Mouse (Mus musculus): ENCODE measurements at regions not wholly inside any gene's neighbourhood (a gene's known extent, or its start where the extent isn't known, plus 50 kb on each side); places are given as distances from the start of the nearest gene placed in this dataset.
"Not testable (repeated sequence)": the region's sequence is repeated elsewhere in the genome, so short reads cannot be mapped to it uniquely, and the experiment has no call there.

DNA sequence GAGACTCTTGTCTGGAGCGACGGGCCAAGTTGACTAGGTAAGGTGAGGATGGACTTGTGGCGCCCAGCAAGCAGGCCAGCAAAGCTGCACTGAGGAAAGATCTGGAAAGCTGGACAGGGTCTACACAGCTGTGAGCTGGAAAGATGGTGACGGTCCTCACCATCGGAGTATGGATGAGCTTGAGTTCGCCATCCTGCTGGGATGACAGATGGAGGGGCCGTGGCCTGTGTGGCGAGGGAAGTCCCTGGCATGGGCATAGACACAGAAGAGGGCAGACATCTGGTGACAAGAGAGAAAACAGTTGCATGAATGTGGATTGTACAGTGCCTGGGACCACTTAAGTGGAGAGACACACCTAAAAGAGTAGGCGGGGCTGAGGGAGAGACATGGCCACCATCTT is 57.6 kb downstream of the Tmem270 start:
- no peak overlapping the region for H3K27ac ChIP-seq (ENCODE audit: low read depth)
- WGBS (ENCODE audit: insufficient replicate concordance), result 84% methylated on average over 9 of the region's 9 CpGs
- 0 out of 2 replicates have a peak, but pooled peaks cover 4% of the 10 kb centered on the region for H3K4me1 ChIP-seq (ENCODE audit: insufficient read depth)
- no peak for DNase-seq
- no peaks in the 10 kb centered on the region for H3K27me3 ChIP-seq (ENCODE audit: insufficient read depth, low read length)
- no peak overlapping the region for H3K4me2 ChIP-seq (ENCODE audit: low read depth, low read length)
- H3K9ac ChIP-seq (replicated peaks), result no peak overlapping the region
- H3K4me3 ChIP-seq (ENCODE audit: low read depth, low read length), result no peak overlapping the region
- no peaks in the 10 kb centered on the region for H3K36me3 ChIP-seq (replicated peaks; ENCODE audit: insufficient read depth, low read length)
- H3K9me3 ChIP-seq (ENCODE audit: low read length), result no peaks in the 10 kb centered on the region
- no peak for ATAC-seq
- TF ChIP-seq EP300 (IDR thresholded peaks at IDR 0.05; ENCODE audit: low read depth) (no peak), CTCF (IDR thresholded peaks at IDR 0.05; ENCODE audit: low read depth) (no peak)

DNA sequence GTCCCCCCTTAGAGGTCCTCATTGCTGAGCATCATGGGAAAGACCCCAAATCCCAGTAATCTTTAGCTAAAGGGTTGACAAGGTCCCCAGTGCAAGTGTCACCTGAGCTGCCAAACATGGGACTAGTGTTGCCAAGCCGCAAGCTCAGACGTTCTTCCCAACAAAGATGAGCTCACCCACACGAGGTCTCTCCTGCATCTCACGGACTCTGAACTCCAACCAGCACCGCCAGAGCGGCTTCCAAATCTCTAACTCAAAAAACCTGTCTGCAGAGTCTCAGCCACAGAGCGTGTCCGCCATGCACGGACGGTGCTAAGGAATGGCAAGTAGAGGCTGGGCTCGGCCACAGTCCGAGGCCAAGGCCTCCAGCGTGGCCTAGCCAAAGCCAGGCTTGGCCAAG is 58.0 kb downstream of the Tmem270 start:
- no peaks in the 10 kb centered on the region for H3K9me3 ChIP-seq (ENCODE audit: low read length)
- TF ChIP-seq EP300 (IDR thresholded peaks at IDR 0.05; ENCODE audit: low read depth), result no peak
- TF ChIP-seq CTCF (IDR thresholded peaks at IDR 0.05; ENCODE audit: low read depth), result no peak
- H3K27ac ChIP-seq (ENCODE audit: low read depth), result no peak overlapping the region
- no peak overlapping the region for H3K4me3 ChIP-seq (ENCODE audit: low read depth, low read length)
- 85% methylated on average over 13 of the region's 13 CpGs for WGBS (ENCODE audit: insufficient replicate concordance)
- DNase-seq (no peak), ATAC-seq (no peak)
- H3K9ac ChIP-seq (replicated peaks), result no peak overlapping the region
- no peaks in the 10 kb centered on the region for H3K27me3 ChIP-seq (ENCODE audit: insufficient read depth, low read length)
- no peak overlapping the region for H3K4me2 ChIP-seq (ENCODE audit: low read depth, low read length)
- H3K4me1 ChIP-seq (ENCODE audit: insufficient read depth), result 0 out of 2 replicates have a peak, but pooled peaks cover 4% of the 10 kb centered on the region
- no peaks in the 10 kb centered on the region for H3K36me3 ChIP-seq (replicated peaks; ENCODE audit: insufficient read depth, low read length)

DNA sequence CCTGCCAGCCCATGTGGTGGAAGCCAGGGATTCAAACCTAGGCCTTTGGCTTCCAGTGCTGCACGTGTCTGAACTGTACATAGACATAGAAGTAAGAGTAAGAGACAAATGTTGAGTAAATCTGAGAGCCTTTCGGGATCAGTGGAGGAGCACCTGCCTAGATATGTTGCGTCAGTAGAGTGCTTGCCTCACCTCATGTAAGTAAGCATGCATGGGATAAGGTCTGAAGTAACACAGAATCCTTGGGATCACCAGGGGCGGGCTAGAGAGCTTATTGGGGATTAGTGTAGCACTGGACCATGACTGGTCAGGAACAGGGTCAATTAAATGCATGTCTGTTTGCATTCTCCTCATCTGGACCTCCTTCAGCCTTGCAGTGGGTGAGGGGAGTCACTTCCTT is 61.1 kb downstream of the Tmem270 start:
- WGBS (ENCODE audit: insufficient replicate concordance), result 68% methylated on average over 4 of the region's 4 CpGs
- no peaks in the 10 kb centered on the region for H3K27me3 ChIP-seq (ENCODE audit: insufficient read depth, low read length)

DNA sequence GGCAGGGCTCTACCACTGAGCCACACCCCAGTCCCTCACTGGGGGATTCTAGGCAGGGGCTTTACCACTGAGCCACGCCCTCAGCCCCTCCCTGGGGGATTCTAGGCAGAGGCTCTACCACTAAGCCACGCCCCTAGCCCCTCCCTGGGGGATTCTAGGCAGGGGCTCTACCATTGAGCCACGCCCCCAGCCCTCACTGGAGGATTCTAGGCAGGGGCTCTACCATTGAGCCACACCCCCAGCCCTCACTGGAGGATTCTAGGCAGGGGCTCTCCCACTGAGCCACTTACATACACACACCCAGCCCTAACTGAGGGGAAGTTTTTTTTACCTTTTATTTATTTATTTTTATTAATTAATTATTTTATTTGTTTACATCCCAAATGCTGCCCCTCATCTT is 62.3 kb downstream of the Tmem270 start:
- not testable (repeated sequence) for H3K27ac ChIP-seq (ENCODE audit: low read depth); H3K4me1 ChIP-seq (ENCODE audit: insufficient read depth); H3K9ac ChIP-seq (replicated peaks); ATAC-seq; H3K27me3 ChIP-seq (ENCODE audit: insufficient read depth, low read length); DNase-seq; H3K9me3 ChIP-seq (ENCODE audit: low read length); H3K4me3 ChIP-seq (ENCODE audit: low read depth, low read length); H3K36me3 ChIP-seq (replicated peaks; ENCODE audit: insufficient read depth, low read length); H3K4me2 ChIP-seq (ENCODE audit: low read depth, low read length)
- WGBS (ENCODE audit: insufficient replicate concordance), result 58% methylated on average over 3 of the region's 3 CpGs

More for the DNA sequence above, 61.1 kb downstream of the Tmem270 start:
- ATAC-seq, result no peak
- H3K4me3 ChIP-seq (ENCODE audit: low read depth, low read length), result no peak overlapping the region
- no peak for DNase-seq
- H3K36me3 ChIP-seq (replicated peaks; ENCODE audit: insufficient read depth, low read length), result no peaks in the 10 kb centered on the region
- no peak overlapping the region for H3K27ac ChIP-seq (ENCODE audit: low read depth)
- no peak for TF ChIP-seq EP300 (IDR thresholded peaks at IDR 0.05; ENCODE audit: low read depth)
- TF ChIP-seq CTCF (IDR thresholded peaks at IDR 0.05; ENCODE audit: low read depth), result no peak
- H3K9ac ChIP-seq (replicated peaks), result no peak overlapping the region
- no peaks in the 10 kb centered on the region for H3K9me3 ChIP-seq (ENCODE audit: low read length)
- H3K4me2 ChIP-seq (ENCODE audit: low read depth, low read length), result no peak overlapping the region
- no peaks in the 10 kb centered on the region for H3K4me1 ChIP-seq (ENCODE audit: insufficient read depth)

DNA sequence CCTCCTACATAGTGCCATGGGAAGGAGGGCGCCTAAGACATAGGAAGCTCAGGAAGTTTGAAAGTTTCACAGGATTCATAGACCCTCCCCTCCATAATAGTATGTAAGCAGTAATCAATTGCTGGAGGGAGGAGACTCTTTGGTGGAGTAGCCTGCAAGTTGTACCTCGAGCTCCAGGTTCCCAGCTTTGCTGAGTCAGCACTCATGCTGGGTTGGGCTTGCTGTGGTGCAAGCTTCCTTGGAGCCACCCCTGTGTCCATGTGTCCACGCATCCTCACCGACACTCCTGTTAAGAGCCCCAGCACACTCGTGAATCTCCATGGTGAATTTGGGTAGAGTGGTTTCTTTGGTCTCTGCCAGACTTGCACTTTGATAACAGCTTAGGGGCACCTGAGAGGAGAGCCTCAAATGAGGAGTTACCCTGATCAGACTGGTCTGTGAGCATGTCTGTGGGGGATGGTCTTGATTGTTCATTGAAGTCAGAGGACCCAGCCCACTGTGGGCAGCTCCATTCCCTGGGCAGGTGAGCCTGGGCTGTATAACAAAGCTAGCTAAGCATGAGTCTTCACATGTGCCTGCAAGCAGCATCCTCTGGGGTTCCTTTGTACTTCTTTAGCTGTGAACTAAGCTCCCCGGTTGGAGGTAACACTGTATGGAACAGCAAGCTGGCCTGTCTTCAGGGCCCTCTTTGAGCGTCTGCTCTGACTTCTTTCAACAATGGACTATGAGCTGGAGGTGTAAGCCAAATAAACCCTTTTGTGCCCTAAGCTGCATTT is 65.1 kb downstream of the Tmem270 start:
- Histone ChIP-seq H3K9me3 (ENCODE audit: low read length) (peaks cover 2% of the 10 kb centered on the region; the same call in 1 of the 2 replicates), H3K36me3 (replicated peaks; ENCODE audit: insufficient read depth, low read length) (no peaks in the 10 kb centered on the region), H3K9ac (replicated peaks) (no peak overlapping the region), H3K27ac (ENCODE audit: low read depth) (no peak overlapping the region), H3K4me2 (ENCODE audit: low read depth, low read length) (no peak overlapping the region), H3K27me3 (ENCODE audit: insufficient read depth, low read length) (no peaks in the 10 kb centered on the region), H3K4me3 (ENCODE audit: low read depth, low read length) (no peak overlapping the region), H3K4me1 (ENCODE audit: insufficient read depth) (no peaks in the 10 kb centered on the region)
- WGBS (ENCODE audit: insufficient replicate concordance), result 85% methylated on average over 7 of the region's 7 CpGs
- TF ChIP-seq EP300 (IDR thresholded peaks at IDR 0.05; ENCODE audit: low read depth) (no peak), CTCF (IDR thresholded peaks at IDR 0.05; ENCODE audit: low read depth) (no peak)
- DNase-seq (no peak), ATAC-seq (no peak)

DNA sequence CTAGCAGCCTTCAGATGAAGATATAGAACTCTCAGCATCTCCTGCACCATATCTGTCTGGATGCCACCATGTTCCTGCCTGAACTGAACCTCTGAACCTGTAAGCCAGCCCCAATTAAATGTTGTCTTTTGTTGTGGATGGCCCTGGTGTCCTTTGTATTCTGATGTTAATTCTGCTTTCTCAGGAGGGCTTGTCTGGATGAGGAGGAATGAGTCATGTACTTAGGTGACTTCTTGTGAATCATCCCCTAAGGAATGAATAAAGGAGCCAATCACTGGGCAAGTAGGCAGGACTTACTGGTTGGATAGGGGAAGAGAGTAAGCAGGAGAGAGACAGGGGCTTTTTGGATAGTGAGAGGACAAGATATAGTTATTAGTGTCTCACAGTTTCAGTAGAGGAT is 70.0 kb downstream of the Tmem270 start:
- TF ChIP-seq CTCF (IDR thresholded peaks at IDR 0.05; ENCODE audit: low read depth) (no peak), EP300 (IDR thresholded peaks at IDR 0.05; ENCODE audit: low read depth) (no peak)
- Histone ChIP-seq H3K27ac (ENCODE audit: low read depth) (no peak overlapping the region), H3K36me3 (replicated peaks; ENCODE audit: insufficient read depth, low read length) (no peaks in the 10 kb centered on the region), H3K9ac (replicated peaks) (no peak overlapping the region), H3K27me3 (ENCODE audit: insufficient read depth, low read length) (no peaks in the 10 kb centered on the region), H3K4me1 (ENCODE audit: insufficient read depth) (no peaks in the 10 kb centered on the region), H3K4me2 (ENCODE audit: low read depth, low read length) (no peak overlapping the region), H3K4me3 (ENCODE audit: low read depth, low read length) (no peak overlapping the region), H3K9me3 (ENCODE audit: low read length) (peaks cover 2% of the 10 kb centered on the region; the same call in 1 of the 2 replicates)
- ATAC-seq (no peak), DNase-seq (no peak)
